Comparison of ENCODE assay signal across 16 mouse cellular contexts in the genomic region with DNA sequence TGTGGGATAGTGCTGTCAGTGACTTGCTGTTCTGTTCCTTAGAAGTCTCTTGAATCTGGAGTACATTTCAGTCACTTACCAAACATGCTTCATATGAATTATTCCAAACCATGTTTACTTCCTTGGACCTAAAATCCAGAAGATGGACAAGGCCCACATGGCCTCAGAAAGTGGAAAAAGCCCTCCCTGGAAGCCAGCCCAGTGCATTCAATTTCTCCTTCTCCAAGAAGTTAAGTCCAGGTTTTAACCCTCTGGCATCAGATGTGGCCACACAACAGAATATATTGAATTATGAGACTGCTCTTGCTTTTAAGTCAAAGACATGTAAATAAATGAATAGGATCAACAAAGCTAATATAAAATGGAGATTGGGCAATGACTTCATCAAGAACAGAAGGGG.
"Had no signal": no experiment of that assay in that cellular context is flagged by ENCODE, and none has a peak within 500 bp of the region (broad histone marks: within the 10 kb centered on the region; RNA-seq: fewer than 3 reads in every experiment).

No protein-coding gene starts in this region.

- H3K9ac ChIP-seq: neural tube, embryonic 13.5 days; neural tube, embryonic 15.5 days; stomach, embryonic 15.5 days had no signal

- H3K27ac ChIP-seq: neural tube, embryonic 13.5 days; neural tube, embryonic 15.5 days; stomach, embryonic 15.5 days; stomach, postnatal 0 days had no signal

- H3K27me3 ChIP-seq: neural tube, embryonic 13.5 days; neural tube, embryonic 15.5 days; stomach, embryonic 15.5 days had no signal

- H3K9me3 ChIP-seq: neural tube, embryonic 13.5 days; neural tube, embryonic 15.5 days; stomach, embryonic 15.5 days had no signal

- H3K4me2 ChIP-seq: neural tube, embryonic 13.5 days; neural tube, embryonic 15.5 days; stomach, embryonic 15.5 days had no signal

- H3K4me3 ChIP-seq: neural tube, embryonic 13.5 days; neural tube, embryonic 15.5 days; stomach, embryonic 15.5 days had no signal

- H3K4me1 ChIP-seq: neural tube, embryonic 13.5 days; neural tube, embryonic 15.5 days; stomach, embryonic 15.5 days had no signal

- DNase-seq: retina, postnatal 1 day; right cerebral cortex, adult 18-20 months; right cerebral cortex, postnatal 14 days; right cerebral cortex, postnatal 25 days; right cerebral cortex, postnatal 4 days; spleen, adult 18-20 months; thymus, adult 18-20 months; thymus, adult 2 months; thymus, postnatal 14 days; thymus, postnatal 25 days; thymus, postnatal 36 days; thymus, postnatal 4 days had no signal

- H3K36me3 ChIP-seq: neural tube, embryonic 13.5 days; neural tube, embryonic 15.5 days; stomach, embryonic 15.5 days had no signal
